Mouse (Mus musculus) MEL (cell line): ENCODE measurements around the gene Opa3. TPM values are rescaled to one million over a fixed set of nuclear protein-coding genes. Genes with fewer than 3 reads are reported as not detected.

Experiments used
- DNase-seq: peaks from one replicate; pipeline ENCODE4 v3.0.0; 2011; ENCODE audit warnings: low read depth, low spot score
- H3K27ac ChIP-seq: 2 replicates; pipeline ENCODE4 v1.5.1; 2012; ENCODE audit warnings: low read depth, mild to moderate bottlenecking, control low read depth, low read length, moderate library complexity; ENCODE audit not compliant: control insufficient read depth
- H3K27me3 ChIP-seq, 2 experiments: fragments of 150-350 bp in 1 of 2; sonication (generic) in 1 of 2; 2 replicates each; pipeline ENCODE4 v1.6.1; 2012; ENCODE audit warnings: low read length in 2 of 2, mild to moderate bottlenecking in 2 of 2, improper control_type of control experiment in 1 of 2, moderate library complexity in 1 of 2; ENCODE audit not compliant: insufficient read depth in 2 of 2, control insufficient read depth in 1 of 2
- H3K36me3 ChIP-seq, 2 experiments: 2 replicates each; pipeline ENCODE4 v1.6.1; 2012 to 2014; ENCODE audit warnings: low read length in 2 of 2, improper control_type of control experiment in 1 of 2, inconsistent platforms in 1 of 2, mild to moderate bottlenecking in 1 of 2; ENCODE audit not compliant: insufficient read depth in 2 of 2, control insufficient read depth in 1 of 2
- H3K4me1 ChIP-seq, 2 experiments: fragments of 150-350 bp in 1 of 2; sonication (generic) in 1 of 2; 2 replicates each; pipeline ENCODE4 v1.6.1; 2012; ENCODE audit warnings: low read length in 2 of 2, improper control_type of control experiment in 1 of 2, mild to moderate bottlenecking in 1 of 2; ENCODE audit not compliant: insufficient read depth in 2 of 2, control insufficient read depth in 1 of 2
- H3K4me3 ChIP-seq, 2 experiments: fragments of 150-350 bp in 1 of 2; sonication (generic) in 1 of 2; 2 replicates each; pipeline ENCODE4 v1.5.1; 2012; ENCODE audit warnings: low read depth in 2 of 2, low read length in 2 of 2, mild to moderate bottlenecking in 2 of 2, moderate library complexity in 2 of 2, control low read depth in 1 of 2, improper control_type of control experiment in 1 of 2; ENCODE audit not compliant: control insufficient read depth in 1 of 2, insufficient read depth in 1 of 2
- H3K79me2 ChIP-seq: 2 replicates; pipeline ENCODE4 v1.6.1; 2012; ENCODE audit warnings: mild to moderate bottlenecking, low read length, moderate library complexity; ENCODE audit not compliant: control insufficient read depth, poor library complexity, insufficient read depth
- H3K9ac ChIP-seq: 2 replicates; pipeline ENCODE4 v1.6.1; 2012; ENCODE audit warnings: low read depth, mild to moderate bottlenecking, control low read depth, low read length, moderate library complexity; ENCODE audit not compliant: control insufficient read depth, poor library complexity, severe bottlenecking
- H3K9me3 ChIP-seq: fragments of 150-350 bp; sonication (generic); replicated peaks from 2 replicates; pipeline ENCODE4 v1.6.1; 2012; ENCODE audit warnings: mild to moderate bottlenecking, low read length, improper control_type of control experiment, moderate library complexity; ENCODE audit not compliant: insufficient read depth
- CTCF ChIP-seq, 3 experiments: IDR thresholded peaks in 2 of 3; conservative IDR thresholded peaks in 1 of 3; 2 replicates each; pipeline ENCODE4 v1.5.1; 2011 to 2012; ENCODE audit warnings: low read length in 3 of 3, low read depth in 2 of 3, mild to moderate bottlenecking in 2 of 3, improper control_type of control experiment in 1 of 3, inconsistent platforms in 1 of 3, mixed read lengths in 1 of 3, moderate library complexity in 1 of 3; ENCODE audit not compliant: control insufficient read depth in 1 of 3, insufficient read depth in 1 of 3, poor library complexity in 1 of 3, severe bottlenecking in 1 of 3
- E2F4 ChIP-seq: IDR thresholded peaks from 2 replicates; pipeline ENCODE4 v1.6.1; 2011; ENCODE audit warnings: low read depth, low read length, improper control_type of control experiment, borderline replicate concordance
- ETS1 ChIP-seq: IDR thresholded peaks from 2 replicates; pipeline ENCODE4 v1.6.1; 2012; ENCODE audit warnings: low read depth, mild to moderate bottlenecking, inconsistent platforms, low read length, improper control_type of control experiment, moderate library complexity
- GABPA ChIP-seq: IDR thresholded peaks from 2 replicates; pipeline ENCODE4 v1.6.1; 2012; ENCODE audit warnings: low read depth, mild to moderate bottlenecking, inconsistent platforms, low read length, improper control_type of control experiment, moderate library complexity
- HCFC1 ChIP-seq: IDR thresholded peaks from 2 replicates; pipeline ENCODE4 v1.6.1; 2012; ENCODE audit warnings: low read depth, mild to moderate bottlenecking, inconsistent platforms, low read length, improper control_type of control experiment, moderate library complexity
- JUND ChIP-seq: IDR thresholded peaks from 2 replicates; pipeline ENCODE4 v1.6.1; 2011; ENCODE audit warnings: low read depth, mild to moderate bottlenecking, improper control_type of control experiment, low read length
- MAFK ChIP-seq: IDR thresholded peaks from 2 replicates; pipeline ENCODE4 v1.6.1; 2011; ENCODE audit warnings: low read depth, mild to moderate bottlenecking, low read length, improper control_type of control experiment, borderline replicate concordance
- MAX ChIP-seq: IDR thresholded peaks from 2 replicates; pipeline ENCODE4 v1.6.1; 2011; ENCODE audit warnings: low read length, improper control_type of control experiment
- MEF2A ChIP-seq: IDR thresholded peaks from 2 replicates; pipeline ENCODE4 v1.6.1; 2014; ENCODE audit warnings: low read depth, mild to moderate bottlenecking, inconsistent platforms, low read length, improper control_type of control experiment; ENCODE audit not compliant: poor library complexity, insufficient replicate concordance, severe bottlenecking; ENCODE audit errors: extremely low read depth
- MXI1 ChIP-seq: IDR thresholded peaks from 2 replicates; pipeline ENCODE4 v1.6.1; 2011; ENCODE audit warnings: mild to moderate bottlenecking, low read depth, low read length, improper control_type of control experiment
- MYB ChIP-seq: IDR thresholded peaks from 2 replicates; pipeline ENCODE4 v1.6.1; 2011; ENCODE audit warnings: mild to moderate bottlenecking, low read depth, low read length, improper control_type of control experiment
- MYC ChIP-seq: IDR thresholded peaks from 2 replicates; pipeline ENCODE4 v1.6.1; 2011; ENCODE audit warnings: low read depth, mild to moderate bottlenecking, low read length, improper control_type of control experiment, moderate library complexity
- POLR2A ChIP-seq, 2 experiments: IDR thresholded peaks; 2 replicates each; pipeline ENCODE4 v1.6.1; 2011 to 2012; ENCODE audit warnings: low read length in 2 of 2, mild to moderate bottlenecking in 2 of 2, control low read depth in 1 of 2, improper control_type of control experiment in 1 of 2, low read depth in 1 of 2, moderate library complexity in 1 of 2; ENCODE audit not compliant: control insufficient read depth in 1 of 2, insufficient read depth in 1 of 2, poor library complexity in 1 of 2
- POLR2AphosphoS2 ChIP-seq: IDR thresholded peaks from 2 replicates; pipeline ENCODE4 v1.6.1; 2011; ENCODE audit warnings: low read length, improper control_type of control experiment
- POLR2AphosphoS5 ChIP-seq: IDR thresholded peaks from 2 replicates; pipeline ENCODE4 v1.6.1; 2012; ENCODE audit warnings: low read depth, borderline replicate concordance, mild to moderate bottlenecking, inconsistent platforms, low read length, moderate library complexity, mixed read lengths
- RAD21 ChIP-seq: IDR thresholded peaks from 2 replicates; pipeline ENCODE4 v1.6.1; 2011; ENCODE audit warnings: mild to moderate bottlenecking, low read depth, low read length, improper control_type of control experiment
- RCOR1 ChIP-seq: IDR thresholded peaks from 2 replicates; pipeline ENCODE4 v1.6.1; 2012; ENCODE audit warnings: low read depth, mild to moderate bottlenecking, inconsistent platforms, low read length, improper control_type of control experiment
- TCF12 ChIP-seq: IDR thresholded peaks from 2 replicates; pipeline ENCODE4 v1.6.1; 2014; ENCODE audit warnings: low read depth, mild to moderate bottlenecking, inconsistent platforms, low read length, improper control_type of control experiment, moderate library complexity
- UBTF ChIP-seq: IDR thresholded peaks from 2 replicates; pipeline ENCODE4 v1.6.1; 2012; ENCODE audit warnings: low read depth, mild to moderate bottlenecking, inconsistent platforms, low read length, improper control_type of control experiment, moderate library complexity, borderline replicate concordance; ENCODE audit not compliant: insufficient read depth
- USF1 ChIP-seq: IDR thresholded peaks from 2 replicates; pipeline ENCODE4 v1.6.1; 2014; ENCODE audit warnings: low read depth, mild to moderate bottlenecking, inconsistent platforms, low read length, improper control_type of control experiment, moderate library complexity
- ZC3H11A ChIP-seq: IDR thresholded peaks from 2 replicates; pipeline ENCODE4 v1.6.1; 2012; ENCODE audit warnings: low read depth, mild to moderate bottlenecking, inconsistent platforms, low read length, improper control_type of control experiment
- ZKSCAN1 ChIP-seq: IDR thresholded peaks from 2 replicates; pipeline ENCODE4 v1.6.1; 2012; ENCODE audit warnings: low read depth, mild to moderate bottlenecking, inconsistent platforms, low read length, improper control_type of control experiment, moderate library complexity
- polyA plus RNA-seq, 2 experiments: library from polyadenylated mRNA; stranded (reverse) in 1 of 2; unstranded in 1 of 2; fragments of >175 nt in 1 of 2; fragments of >200 nt in 1 of 2; gene quantifications; 2 replicates each; pipeline versions ENCODE4 v1.2.1 to v1.2.4; 2012; ENCODE audit warnings: low replicate concordance in 2 of 2, low read depth in 1 of 2; ENCODE audit not compliant: insufficient read length in 2 of 2, insufficient read depth in 1 of 2, missing spikeins in 1 of 2
- total RNA-seq: library from RNA; depleted of rRNA; stranded (reverse); fragments of 300-350 nt; gene quantifications from 2 replicates; pipeline ENCODE4 v1.2.3, GENCODE M21; 2012

Gene Opa3
- total and polyA plus RNA-seq, 3 experiments, result 18.5 to 85.4 (median 37.2) TPM

GRCm38 (mm10) chr7:19243858-19244257, 15.7 kb downstream of the Opa3 start:
- H3K27me3 ChIP-seq, result no peaks in the 10 kb centered on the region
- H3K79me2 ChIP-seq, result peaks cover 8% of the 10 kb centered on the region
- no peak for DNase-seq
- H3K9me3 ChIP-seq, result no peaks in the 10 kb centered on the region
- peaks cover 4 to 24% of the 10 kb centered on the region in 2 experiments; a peak in 3 of 4 replicates for H3K4me1 ChIP-seq
- TF ChIP-seq MYC (no peak), ETS1 (no peak), UBTF (no peak), HCFC1 (no peak), POLR2AphosphoS5 (no peak), USF1 (no peak), GABPA (no peak), RCOR1 (no peak), MAFK (no peak)
- peaks cover 4 to 19% of the 10 kb centered on the region in 2 experiments; a peak in 3 of 4 replicates for H3K36me3 ChIP-seq
- H3K9ac ChIP-seq, result no peak overlapping the region
- no peak overlapping the region for H3K27ac ChIP-seq
- H3K4me3 ChIP-seq, result no peak overlapping the region

DNA sequence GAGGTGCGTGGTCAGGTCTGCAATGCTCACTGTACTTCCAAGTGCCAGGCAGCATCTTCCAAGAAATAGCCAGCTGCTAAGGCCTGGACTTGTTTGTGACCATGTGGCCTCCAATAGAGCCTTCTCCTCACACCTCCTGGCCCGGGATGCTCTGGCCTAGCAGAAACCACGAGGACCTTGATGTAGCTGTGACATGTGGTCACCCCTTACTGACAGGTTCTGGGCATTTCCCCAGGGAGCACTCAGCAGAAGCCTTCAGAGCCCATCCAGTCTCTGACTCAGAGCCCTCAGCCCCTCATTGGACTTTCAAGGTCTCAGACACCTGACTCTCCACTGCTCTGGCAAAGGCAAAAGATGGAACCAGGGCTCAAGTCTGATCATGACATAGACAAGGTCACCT, 16.9 kb downstream of the Opa3 start:
- H3K4me1 ChIP-seq, result peaks cover 4 to 16% of the 10 kb centered on the region in 2 experiments; a peak in 3 of 4 replicates
- no peak for DNase-seq
- TF ChIP-seq CTCF (IDR thresholded peaks at IDR 0.05 in 2 of 3, conservative IDR thresholded peaks at IDR 0.05 in 1 of 3; ENCODE audit: control insufficient read depth in 1 of 3, insufficient read depth in 1 of 3, low read depth in 2 of 3, low read length in 3 of 3, poor library complexity in 1 of 3, severe bottlenecking in 1 of 3) (no peak), RCOR1 (no peak), POLR2AphosphoS2 (no peak), ZC3H11A (no peak), ZKSCAN1 (no peak), HCFC1 (no peak), TCF12 (no peak), USF1 (no peak), JUND (no peak), MYB (no peak), GABPA (no peak), MXI1 (no peak), ETS1 (no peak), POLR2A (IDR thresholded peaks at IDR 0.05; ENCODE audit: control insufficient read depth in 1 of 2, insufficient read depth in 1 of 2, low read depth in 1 of 2, low read length in 2 of 2, poor library complexity in 1 of 2) (no peak), MEF2A (no peak), RAD21 (no peak), MAFK (no peak), MAX (no peak), POLR2AphosphoS5 (no peak), E2F4 (no peak)
- TF ChIP-seq, all 39 proteins: peak for 0
- H3K79me2 ChIP-seq, result peaks cover 8% of the 10 kb centered on the region
- H3K27ac ChIP-seq, result no peak overlapping the region
- no peaks in the 10 kb centered on the region for H3K9me3 ChIP-seq
- H3K36me3 ChIP-seq, result peaks cover 4 to 14% of the 10 kb centered on the region in 2 experiments; a peak in 3 of 4 replicates
- no peak overlapping the region for H3K4me3 ChIP-seq
- no peaks in the 10 kb centered on the region for H3K27me3 ChIP-seq
- H3K9ac ChIP-seq, result no peak overlapping the region
